8 mouse cellular contexts compared by ENCODE assay signal in the genomic region with DNA sequence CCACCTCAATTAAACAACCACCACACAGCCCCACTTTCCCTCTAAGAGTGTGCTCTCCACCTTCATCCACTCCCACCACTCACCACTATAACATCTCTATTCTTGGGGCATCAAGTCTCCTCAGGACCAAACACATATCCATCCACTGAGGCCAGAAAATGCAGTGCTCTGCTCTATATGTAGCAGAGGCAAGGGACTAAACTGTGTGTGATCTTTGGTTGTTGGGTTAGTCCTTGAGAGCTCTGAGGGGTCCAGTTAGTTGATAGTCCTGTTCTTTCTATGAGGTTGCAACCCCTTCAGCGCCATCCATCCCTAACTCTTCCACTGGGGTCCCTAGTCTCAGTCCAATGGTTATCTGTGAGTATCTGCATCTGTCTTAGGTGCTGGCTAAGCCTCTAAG. TPM values are rescaled to one million over a fixed set of nuclear protein-coding genes. Genes with fewer than 3 reads are reported as not detected.
DNase-seq lines count a peak whose midpoint lies in the region; ATAC-seq and TF ChIP-seq lines count a peak whose summit lies in the region.

No protein-coding gene starts in this region.

- WGBS in forebrain, postnatal 0 days: 62% methylated on average over 1 of the region's 1 CpGs
- WGBS in limb, embryonic 14.5 days: 60% methylated on average over 1 of the region's 1 CpGs
- 73% methylated on average over 1 of the region's 1 CpGs for WGBS in neural tube, embryonic 12.5 days

- DNase-seq in left cerebral cortex, postnatal 14 days (ENCODE audit: low spot score in 2 of 2): peak; percentile 1 to 2
- DNase-seq in left cerebral cortex, adult 8-10 months (ENCODE audit: low spot score in 2 of 2): no peak
- peak; percentile 8 for DNase-seq in c-Kit-positive CD71-positive TER-119-positive erythroid progenitor cells, embryonic 14.5 days (ENCODE audit: low spot score)
- peak; percentile 4 for DNase-seq in forebrain, postnatal 0 days
- peak; percentile 11 for DNase-seq in limb, embryonic 14.5 days (ENCODE audit: low spot score)
- no peak for DNase-seq in cerebellum, postnatal 25 days
- DNase-seq in adrenal gland, adult (ENCODE audit: inconsistent age in 2 of 2, low spot score in 1 of 2): no peak

- H3K4me3 ChIP-seq in forebrain, postnatal 0 days (ENCODE audit: low read depth, low read length): no peak overlapping the region
- no peak overlapping the region for H3K4me3 ChIP-seq in limb, embryonic 14.5 days (replicated peaks; ENCODE audit: low read length)
- no peak overlapping the region for H3K4me3 ChIP-seq in neural tube, embryonic 12.5 days

- H3K9ac ChIP-seq in forebrain, postnatal 0 days: no peak overlapping the region
- H3K9ac ChIP-seq in limb, embryonic 14.5 days (ENCODE audit: low read depth, low read length, severe bottlenecking): no peak overlapping the region
- no peak overlapping the region for H3K9ac ChIP-seq in neural tube, embryonic 12.5 days

- H3K27me3 ChIP-seq in forebrain, postnatal 0 days (ENCODE audit: insufficient read depth, low read length): no peaks in the 10 kb centered on the region
- H3K27me3 ChIP-seq in limb, embryonic 14.5 days (ENCODE audit: control insufficient read depth, insufficient read depth, low read length): no peaks in the 10 kb centered on the region
- no peaks in the 10 kb centered on the region for H3K27me3 ChIP-seq in neural tube, embryonic 12.5 days (replicated peaks)

- no peaks in the 10 kb centered on the region for H3K9me3 ChIP-seq in forebrain, postnatal 0 days (ENCODE audit: low read length)
- H3K9me3 ChIP-seq in limb, embryonic 14.5 days (ENCODE audit: control insufficient read depth, low read length): no peaks in the 10 kb centered on the region
- no peaks in the 10 kb centered on the region for H3K9me3 ChIP-seq in neural tube, embryonic 12.5 days

- ATAC-seq in forebrain, postnatal 0 days: peak; percentile 47; the same call in 1 of the 2 replicates
- peak; percentile 39 for ATAC-seq in limb, embryonic 14.5 days (ENCODE audit: low FRiP score, low read depth)
- peak; percentile 70 for ATAC-seq in neural tube, embryonic 12.5 days (ENCODE audit: low FRiP score, low read depth)

- no peak for TF ChIP-seq CTCF in forebrain, postnatal 0 days (IDR thresholded peaks at IDR 0.05; ENCODE audit: low read depth)

- H3K36me3 ChIP-seq in forebrain, postnatal 0 days (ENCODE audit: insufficient read depth): no peaks in the 10 kb centered on the region
- H3K36me3 ChIP-seq in limb, embryonic 14.5 days (ENCODE audit: control insufficient read depth, insufficient read depth, low read length): no peaks in the 10 kb centered on the region
- no peaks in the 10 kb centered on the region for H3K36me3 ChIP-seq in neural tube, embryonic 12.5 days

- no peak for TF ChIP-seq POLR2A in limb, embryonic 14.5 days (IDR thresholded peaks at IDR 0.05; ENCODE audit: borderline replicate concordance, extremely low read depth, insufficient read depth, insufficient read length)

- intact Hi-C loops in left cerebral cortex, postnatal 14 days (cut with DNase I): no loop called here

- no peak overlapping the region for H3K27ac ChIP-seq in forebrain, postnatal 0 days (ENCODE audit: low read depth, low read length)
- H3K27ac ChIP-seq in limb, embryonic 14.5 days (replicated peaks; ENCODE audit: low read depth, low read length): no peak overlapping the region
- no peak overlapping the region for H3K27ac ChIP-seq in neural tube, embryonic 12.5 days

- H3K4me1 ChIP-seq in forebrain, postnatal 0 days (ENCODE audit: insufficient read depth): no peaks in the 10 kb centered on the region
- H3K4me1 ChIP-seq in limb, embryonic 14.5 days (ENCODE audit: control insufficient read depth, insufficient read depth, low read length): no peaks in the 10 kb centered on the region
- no peaks in the 10 kb centered on the region for H3K4me1 ChIP-seq in neural tube, embryonic 12.5 days

- H3K4me2 ChIP-seq in forebrain, postnatal 0 days (ENCODE audit: low read depth): no peak overlapping the region
- H3K4me2 ChIP-seq in limb, embryonic 14.5 days (replicated peaks; ENCODE audit: low read depth, low read length, severe bottlenecking): no peak overlapping the region
- H3K4me2 ChIP-seq in neural tube, embryonic 12.5 days (replicated peaks): no peak overlapping the region

RNA-seq across cellular contexts. Expression of gene 4931408C20Rik, which starts 0.7 kb away (rescaled TPM):
- under 1 TPM in 1 of 2 experiments, not detected in 1; 0.09 TPM for total RNA-seq in left cerebral cortex, postnatal 14 days (2021)
- not detected for total RNA-seq in left cerebral cortex, adult 8-10 months (2022)
- not detected in 2 replicates for total RNA-seq in forebrain, postnatal 0 days (2014; rRNA removed)
- polyA plus RNA-seq in forebrain, postnatal 0 days (2015; fragmentation: Nextera tagmentation; extraction: Ambion mirVana): not detected in 2 replicates
- not detected in 2 replicates for polyA plus RNA-seq in limb, embryonic 14.5 days (2012; rRNA removed)
- polyA plus RNA-seq in limb, embryonic 14.5 days (2014; fragmentation: Nextera tagmentation; extraction: Ambion mirVana): not detected in 2 replicates
- not detected in 2 replicates for polyA plus RNA-seq in neural tube, embryonic 12.5 days (2016; fragmentation: Nextera tagmentation; extraction: Ambion mirVana)

Comparison
In these comparisons a context has a peak if more than half of its experiments do, and no peak if none do; other contexts are left out.
1. DNase-seq: peak in left cerebral cortex, postnatal 14 days (2 of 2), c-Kit-positive CD71-positive TER-119-positive erythroid progenitor cells, embryonic 14.5 days (single experiment), forebrain, postnatal 0 days (single experiment) and limb, embryonic 14.5 days (single experiment); none in left cerebral cortex, adult 8-10 months (0 of 2), cerebellum, postnatal 25 days (0 of 2) and adrenal gland, adult (0 of 2).
2. Peak in every context shown above with its lines, with median percentiles within 50 percentile points of each other: ATAC-seq.